Mouse (Mus musculus): ENCODE measurements around the gene Gm21317.
"Not testable (repeated sequence)": the region's sequence is repeated elsewhere in the genome, so short reads cannot be mapped to it uniquely, and the experiment has no call there.

Gm21317 gene

GRCm38 (mm10) chrY:82224927-82225326 is at the start of gene Gm21317:
Gm21317 (plus strand) TSS chrY:82225227.
- not testable (repeated sequence) for DNase-seq (ENCODE audit: low spot score in 2 of 2)
